Mouse (Mus musculus): ENCODE data around the gene Lrp8.

GRCm38 (mm10) chr4:107808655-107809054 lies 6.6 kb downstream of the Lrp8 start:
- TF ChIP-seq CTCF (IDR thresholded peaks at IDR 0.05; ENCODE audit: low read depth) (no peak), EP300 (IDR thresholded peaks at IDR 0.05; ENCODE audit: low read depth) (no peak)
